Mouse (Mus musculus) thymus, adult 2 months (tissue): ENCODE results near the gene Tbccd1. TPM values are rescaled to one million over a fixed set of nuclear protein-coding genes. Genes with fewer than 3 reads are reported as not detected.

Experiments
- DNase-seq: peaks from one replicate; pipeline ENCODE4 v3.0.0; 2021
- H3K27ac ChIP-seq: fragments of 200-500 bp; 2 replicates; pipeline ENCODE4 v1.5.1; 2012; ENCODE audit warnings: low read length, control low read depth; ENCODE audit not compliant: control insufficient read depth, insufficient read depth
- H3K27me3 ChIP-seq: fragments of 200-500 bp; 2 replicates; pipeline ENCODE4 v1.6.1; 2012; ENCODE audit warnings: mild to moderate bottlenecking, low read length, moderate library complexity, mixed read lengths; ENCODE audit not compliant: control insufficient read depth, insufficient read depth
- H3K36me3 ChIP-seq: fragments of 200-500 bp; 2 replicates; pipeline ENCODE4 v1.6.1; 2012; ENCODE audit warnings: mild to moderate bottlenecking, low read length, moderate library complexity; ENCODE audit not compliant: control insufficient read depth, insufficient read depth
- H3K4me1 ChIP-seq: fragments of 200-500 bp; replicated peaks from 2 replicates; pipeline ENCODE4 v1.6.1; 2012; ENCODE audit warnings: low read length; ENCODE audit not compliant: control insufficient read depth, insufficient read depth
- H3K4me3 ChIP-seq: fragments of 200-500 bp; 2 replicates; pipeline ENCODE4 v1.5.1; 2012; ENCODE audit warnings: mild to moderate bottlenecking, low read length, control low read depth, moderate library complexity; ENCODE audit not compliant: control insufficient read depth, insufficient read depth
- CTCF ChIP-seq: fragments of 200-500 bp; IDR thresholded peaks from 2 replicates; pipeline ENCODE4 v1.5.1; 2012; ENCODE audit warnings: mild to moderate bottlenecking, control low read depth, low read length, moderate library complexity, borderline replicate concordance; ENCODE audit not compliant: control insufficient read depth, poor library complexity, insufficient read depth; ENCODE audit errors: extremely low read depth
- POLR2A ChIP-seq: fragments of 200-500 bp; IDR thresholded peaks from 2 replicates; pipeline ENCODE4 v1.6.1; 2012; ENCODE audit warnings: mild to moderate bottlenecking, low read length, control low read depth, moderate library complexity; ENCODE audit not compliant: control insufficient read depth, poor library complexity, insufficient read depth; ENCODE audit errors: extremely low read depth
- WGBS: fragments of 180-500 bp; shearing (Covaris S2); methylation state at CpG from one replicate; pipeline ENCODE4 v1.1.7; 2018; 5-methylcytosine and 5-hydroxymethylcytosine counted together
- polyA plus RNA-seq: library from polyadenylated mRNA; depleted of rRNA; stranded (reverse); fragments of >200 nt; gene quantifications from 2 replicates; pipeline ENCODE4 v1.2.3, GENCODE M21; 2012

Tbccd1 gene
- polyA plus RNA-seq, 1 experiment, result 14.5 TPM

DNA sequence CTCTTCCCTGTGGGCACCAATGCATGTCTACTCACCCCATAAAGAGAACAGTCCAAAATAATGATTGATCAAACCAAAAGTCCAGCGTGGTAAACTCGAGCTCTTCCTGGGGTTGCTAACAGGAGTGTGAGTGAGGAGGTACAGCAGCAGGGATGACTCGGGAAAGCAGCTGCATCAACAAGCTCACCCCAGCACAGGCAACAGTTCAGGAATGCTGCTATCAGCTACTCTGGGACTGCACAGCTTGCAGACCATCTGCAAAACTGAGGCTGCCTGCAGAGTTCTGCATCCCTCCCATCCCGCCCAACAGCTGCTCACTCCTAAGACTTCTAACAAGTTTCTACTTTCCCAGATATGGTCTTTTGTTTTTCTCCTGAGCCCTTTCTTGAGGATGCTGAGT lies 15.9 kb upstream of the Tbccd1 start:
- Histone ChIP-seq H3K27me3 (no peaks in the 10 kb centered on the region), H3K36me3 (peaks cover 52% of the 10 kb centered on the region), H3K27ac (no peak overlapping the region), H3K4me1 (no peaks in the 10 kb centered on the region), H3K4me3 (no peak overlapping the region)
- TF ChIP-seq POLR2A (no peak), CTCF (no peak)
- no peak for DNase-seq
- 85% methylated on average over 4 of the region's 4 CpGs for WGBS

DNA sequence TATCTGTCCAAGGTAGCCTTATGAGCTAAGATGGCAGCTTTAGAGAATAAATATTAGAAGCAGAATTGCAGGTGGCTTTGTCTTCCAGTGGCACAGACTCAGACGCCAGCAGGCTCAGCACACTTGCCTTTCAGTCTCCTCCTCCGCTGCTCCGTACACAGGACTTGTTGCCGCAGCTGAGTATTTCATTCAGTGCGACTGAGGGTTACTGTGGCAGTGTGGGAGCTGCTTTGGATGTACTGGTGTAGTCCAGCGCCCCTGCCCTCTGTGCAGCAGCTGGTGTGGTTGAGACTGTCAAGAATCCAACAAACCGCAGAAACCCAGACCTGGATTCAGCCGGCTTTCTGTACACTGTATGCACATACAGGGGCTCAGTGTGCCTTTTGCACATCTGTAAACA lies 14.9 kb upstream of the Tbccd1 start:
- Histone ChIP-seq H3K36me3 (peaks cover 60% of the 10 kb centered on the region), H3K4me1 (no peaks in the 10 kb centered on the region), H3K27me3 (no peaks in the 10 kb centered on the region), H3K4me3 (no peak overlapping the region), H3K27ac (no peak overlapping the region)
- TF ChIP-seq POLR2A (no peak), CTCF (no peak)
- WGBS, result 98% methylated on average over 8 of the region's 8 CpGs
- DNase-seq, result no peak

GRCm38 (mm10) chr16:22856773-22857172 lies 696 bp downstream of the Tbccd1 start:
- Histone ChIP-seq H3K4me1 (peaks cover 8% of the 10 kb centered on the region), H3K36me3 (no peaks in the 10 kb centered on the region), H3K27me3 (no peaks in the 10 kb centered on the region), H3K4me3 (peak overlapping the region; percentile 27; the same call in 1 of the 2 replicates), H3K27ac (no peak overlapping the region)
- TF ChIP-seq CTCF (no peak), POLR2A (no peak)
- WGBS, result 14% methylated on average over 9 of the region's 9 CpGs
- DNase-seq, result peak; percentile 2

DNA sequence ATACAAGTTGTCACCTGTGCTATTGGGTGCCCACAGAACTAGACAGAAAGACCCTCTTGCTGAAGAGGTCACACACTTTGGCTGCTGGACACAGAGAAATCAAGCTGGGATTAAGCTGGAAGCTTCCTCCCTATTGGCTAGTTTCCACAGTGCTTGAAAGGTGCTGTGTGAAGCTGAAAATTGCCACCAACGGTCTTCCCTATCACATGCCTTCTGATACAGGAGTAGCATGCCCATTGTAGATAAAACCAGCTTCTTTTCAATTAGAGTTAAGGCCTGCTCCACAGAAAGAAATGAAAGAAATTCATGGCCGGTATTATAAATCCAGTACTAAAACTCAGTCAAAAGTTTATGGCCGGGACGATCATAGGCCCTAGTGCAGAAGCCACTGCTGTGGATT lies 4.8 kb downstream of the Tbccd1 start:
- peaks cover 3% of the 10 kb centered on the region for H3K4me1 ChIP-seq
- DNase-seq, result no peak
- H3K27me3 ChIP-seq, result no peaks in the 10 kb centered on the region
- 93% methylated on average over 4 of the region's 4 CpGs for WGBS
- no peak for TF ChIP-seq POLR2A
- no peak overlapping the region for H3K27ac ChIP-seq
- no peak overlapping the region for H3K4me3 ChIP-seq
- no peaks in the 10 kb centered on the region for H3K36me3 ChIP-seq

GRCm38 (mm10) chr16:22848331-22848730 lies 9.1 kb downstream of the Tbccd1 start:
- no peak for DNase-seq
- Histone ChIP-seq H3K27me3 (no peaks in the 10 kb centered on the region), H3K36me3 (no peaks in the 10 kb centered on the region), H3K4me3 (no peak overlapping the region), H3K4me1 (peaks cover 5% of the 10 kb centered on the region; the same call in 1 of the 2 replicates), H3K27ac (no peak overlapping the region)
- TF ChIP-seq CTCF, result no peak
- no peak for TF ChIP-seq POLR2A
- 89% methylated on average over 1 of the region's 1 CpGs for WGBS

DNA sequence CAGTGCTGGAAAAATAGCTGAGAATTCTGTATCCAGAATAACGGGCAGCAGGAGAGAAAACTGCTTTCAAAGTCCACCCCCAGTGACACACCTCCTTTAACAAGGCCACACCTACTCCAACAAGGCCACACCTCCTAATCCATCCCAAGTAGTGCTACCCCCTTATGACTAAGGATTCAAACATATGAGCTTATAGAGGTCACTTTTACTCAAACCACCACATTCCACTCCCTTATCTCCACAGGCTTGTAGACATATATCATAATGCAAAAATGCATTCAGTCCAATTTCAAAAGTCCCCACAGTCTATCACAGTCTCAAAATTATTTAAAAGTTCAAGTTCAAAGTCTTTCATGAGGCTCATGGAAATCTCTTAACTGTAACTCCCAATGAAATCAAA lies 9.8 kb downstream of the Tbccd1 start:
- DNase-seq, result no peak
- Histone ChIP-seq H3K27me3 (no peaks in the 10 kb centered on the region), H3K27ac (no peak overlapping the region), H3K4me3 (no peak overlapping the region), H3K4me1 (peaks cover 5% of the 10 kb centered on the region; the same call in 1 of the 2 replicates), H3K36me3 (no peaks in the 10 kb centered on the region)
- WGBS, result 100% methylated on average over 1 of the region's 1 CpGs
- no peak for TF ChIP-seq POLR2A
- no peak for TF ChIP-seq CTCF

- Histone ChIP-seq H3K36me3 (no peaks in the 10 kb centered on the region), H3K4me1 (peaks cover 5% of the 10 kb centered on the region; the same call in 1 of the 2 replicates), H3K27ac (no peak overlapping the region), H3K27me3 (no peaks in the 10 kb centered on the region), H3K4me3 (no peak overlapping the region)
- no peak for TF ChIP-seq POLR2A
- no peak for TF ChIP-seq CTCF
- 97% methylated on average over 4 of the region's 4 CpGs for WGBS
- no peak for DNase-seq
Measured at GRCm38 (mm10) chr16:22845481-22845880, 12.0 kb downstream of the Tbccd1 start.

- WGBS, result 77% methylated on average over 5 of the region's 5 CpGs
- H3K4me3 ChIP-seq, result no peak overlapping the region
- no peaks in the 10 kb centered on the region for H3K36me3 ChIP-seq
- no peak overlapping the region for H3K27ac ChIP-seq
- TF ChIP-seq POLR2A, result no peak
- no peak for TF ChIP-seq CTCF
- H3K27me3 ChIP-seq, result no peaks in the 10 kb centered on the region
- DNase-seq, result no peak
- H3K4me1 ChIP-seq, result peaks cover 5% of the 10 kb centered on the region; the same call in 1 of the 2 replicates
Measured at GRCm38 (mm10) chr16:22844834-22845233, 12.6 kb downstream of the Tbccd1 start.
